Mouse (Mus musculus) hindbrain, embryonic 13.5 days (tissue): ENCODE results near the gene Wbp1l. TPM values are rescaled to one million over a fixed set of nuclear protein-coding genes. Genes with fewer than 3 reads are reported as not detected.

Experiments
- ATAC-seq: fragments of 200-750 bp; cut with Nextera tagmentation; 2 replicates; pipeline ENCODE4 v1.8.0; 2017; ENCODE audit warnings: moderate TSS enrichment; ENCODE audit not compliant: low FRiP score
- H3K27ac ChIP-seq: fragments of 300-500 bp; sonication (generic); 2 replicates; pipeline ENCODE4 v1.5.1; 2015; ENCODE audit warnings: inconsistent platforms, mild to moderate bottlenecking, moderate library complexity
- H3K27me3 ChIP-seq: fragments of 300-500 bp; sonication (generic); 2 replicates; pipeline ENCODE4 v1.6.1; 2015; ENCODE audit warnings: mild to moderate bottlenecking, inconsistent platforms
- H3K36me3 ChIP-seq: fragments of 300-500 bp; sonication (generic); 2 replicates; pipeline ENCODE4 v1.6.1; 2015; ENCODE audit warnings: mild to moderate bottlenecking, inconsistent platforms
- H3K4me1 ChIP-seq: fragments of 300-500 bp; sonication (generic); replicated peaks from 2 replicates; pipeline ENCODE4 v1.6.1; 2015; ENCODE audit warnings: inconsistent platforms
- H3K4me2 ChIP-seq: fragments of 300-500 bp; sonication (generic); 2 replicates; pipeline ENCODE4 v1.6.1; 2015; ENCODE audit warnings: inconsistent platforms, mild to moderate bottlenecking, moderate library complexity
- H3K4me3 ChIP-seq: fragments of 300-500 bp; sonication (generic); 2 replicates; pipeline ENCODE4 v1.5.1; 2015; ENCODE audit warnings: mild to moderate bottlenecking, inconsistent platforms
- H3K9ac ChIP-seq: fragments of 300-500 bp; sonication (generic); 2 replicates; pipeline ENCODE4 v1.6.1; 2015; ENCODE audit warnings: mild to moderate bottlenecking, inconsistent platforms
- H3K9me3 ChIP-seq: fragments of 300-500 bp; sonication (generic); 2 replicates; pipeline ENCODE4 v1.6.1; 2016; ENCODE audit warnings: inconsistent platforms
- WGBS: fragments of 180-500 bp; shearing (Covaris S2); methylation state at CpG from one replicate; pipeline ENCODE4 v1.1.7; 2015; 5-methylcytosine and 5-hydroxymethylcytosine counted together
- polyA plus RNA-seq: library from polyadenylated mRNA; unstranded; fragments of >200 nt; fragmentation: Nextera tagmentation; extraction: Ambion mirVana; gene quantifications from 2 replicates; pipeline ENCODE4 v1.2.1, GENCODE M21; 2015

Gene Wbp1l
- polyA plus RNA-seq, 1 experiment from 2014 or later: 42.2 TPM

- 72% methylated on average over 5 of the region's 5 CpGs for WGBS
- H3K36me3 ChIP-seq: no peaks in the 10 kb centered on the region
- H3K4me2 ChIP-seq: no peak within 1 kb of the TSS
- H3K9ac ChIP-seq: no peak within 1 kb of the TSS
- no peak for ATAC-seq
- H3K27me3 ChIP-seq: 0 out of 2 replicates have a peak, but pooled peaks cover 3% of the 10 kb centered on the region
- H3K27ac ChIP-seq: no peak within 1 kb of the TSS
- no peak within 1 kb of the TSS for H3K4me3 ChIP-seq
- no peaks in the 10 kb centered on the region for H3K9me3 ChIP-seq
- H3K4me1 ChIP-seq: no peaks in the 10 kb centered on the region
These were observed 74.0 kb downstream of the Wbp1l start, which contains the start of gene Cyp17a1 for GRCm38 (mm10) chr19:46672766-46673418. TSS of gene Cyp17a1 (minus strand) at chr19:46673172.

GRCm38 (mm10) chr19:46675641-46676040 is 76.8 kb downstream of the Wbp1l start:
- ATAC-seq: no peak
- Histone ChIP-seq H3K27me3 (0 out of 2 replicates have a peak, but pooled peaks cover 3% of the 10 kb centered on the region), H3K4me1 (no peaks in the 10 kb centered on the region), H3K36me3 (no peaks in the 10 kb centered on the region), H3K27ac (no peak overlapping the region), H3K9ac (no peak overlapping the region), H3K4me3 (no peak overlapping the region), H3K4me2 (no peak overlapping the region), H3K9me3 (no peaks in the 10 kb centered on the region)
- 89% methylated on average over 3 of the region's 3 CpGs for WGBS

- WGBS: 71% methylated on average over 12 of the region's 12 CpGs
- no peaks in the 10 kb centered on the region for H3K4me1 ChIP-seq
- ATAC-seq: no peak
- H3K9me3 ChIP-seq: no peaks in the 10 kb centered on the region
- H3K36me3 ChIP-seq: no peaks in the 10 kb centered on the region
- no peak overlapping the region for H3K27ac ChIP-seq
- H3K4me3 ChIP-seq: no peak overlapping the region
- H3K27me3 ChIP-seq: no peaks in the 10 kb centered on the region
- H3K4me2 ChIP-seq: no peak overlapping the region
- no peak overlapping the region for H3K9ac ChIP-seq
These were observed 81.0 kb downstream of the Wbp1l start for GRCm38 (mm10) chr19:46679720-46680383.

- peaks cover 7% of the 10 kb centered on the region for H3K36me3 ChIP-seq
- peak within 1 kb of the TSS; percentile 84 for H3K27ac ChIP-seq
- ATAC-seq: peak; percentile 94
- H3K4me3 ChIP-seq: peak within 1 kb of the TSS; percentile 58
- peak within 1 kb of the TSS; percentile 80 for H3K9ac ChIP-seq
- WGBS: 3% methylated on average over 44 of the region's 44 CpGs
- H3K27me3 ChIP-seq: no peaks in the 10 kb centered on the region
- peak within 1 kb of the TSS; percentile 56 for H3K4me2 ChIP-seq
- H3K4me1 ChIP-seq: peaks cover 6% of the 10 kb centered on the region; the same call in 1 of the 2 replicates
- no peaks in the 10 kb centered on the region for H3K9me3 ChIP-seq
These were observed 90.8 kb downstream of the Wbp1l start, which contains the start of gene Borcs7 for GRCm38 (mm10) chr19:46689460-46690372. TSS of gene Borcs7 (plus strand) at chr19:46689906.

- Histone ChIP-seq H3K9ac (peak overlapping the region; percentile 80), H3K36me3 (peaks cover 14% of the 10 kb centered on the region), H3K4me2 (peak overlapping the region; percentile 56), H3K9me3 (no peaks in the 10 kb centered on the region), H3K4me1 (peaks cover 6% of the 10 kb centered on the region; the same call in 1 of the 2 replicates), H3K27ac (peak overlapping the region; percentile 84), H3K27me3 (no peaks in the 10 kb centered on the region), H3K4me3 (peak overlapping the region; percentile 58)
- peak; percentile 60 for ATAC-seq
- WGBS: 74% methylated on average over 11 of the region's 11 CpGs
These were observed 91.5 kb downstream of the Wbp1l start for GRCm38 (mm10) chr19:46690387-46690786.

GRCm38 (mm10) chr19:46691078-46691477 is 92.2 kb downstream of the Wbp1l start:
- no peak for ATAC-seq
- no peaks in the 10 kb centered on the region for H3K27me3 ChIP-seq
- no peak overlapping the region for H3K4me3 ChIP-seq
- H3K9ac ChIP-seq: no peak overlapping the region
- H3K27ac ChIP-seq: no peak overlapping the region
- H3K36me3 ChIP-seq: peaks cover 16% of the 10 kb centered on the region
- 85% methylated on average over 2 of the region's 2 CpGs for WGBS
- no peak overlapping the region for H3K4me2 ChIP-seq
- no peaks in the 10 kb centered on the region for H3K9me3 ChIP-seq
- peaks cover 6% of the 10 kb centered on the region; the same call in 1 of the 2 replicates for H3K4me1 ChIP-seq

- Histone ChIP-seq H3K9me3 (no peaks in the 10 kb centered on the region), H3K9ac (no peak overlapping the region), H3K4me3 (no peak overlapping the region), H3K4me2 (no peak overlapping the region), H3K27ac (no peak overlapping the region), H3K36me3 (peaks cover 21% of the 10 kb centered on the region), H3K4me1 (peaks cover 6% of the 10 kb centered on the region; the same call in 1 of the 2 replicates), H3K27me3 (no peaks in the 10 kb centered on the region)
- 85% methylated on average over 4 of the region's 4 CpGs for WGBS
- no peak for ATAC-seq
These were observed 94.3 kb downstream of the Wbp1l start for GRCm38 (mm10) chr19:46693146-46693545.

GRCm38 (mm10) chr19:46696482-46696881 is 97.6 kb downstream of the Wbp1l start:
- H3K9ac ChIP-seq: no peak overlapping the region
- no peak for ATAC-seq

GRCm38 (mm10) chr19:46696943-46697342 is 98.1 kb downstream of the Wbp1l start:
- no peak overlapping the region for H3K9ac ChIP-seq
- H3K4me1 ChIP-seq: no peaks in the 10 kb centered on the region
- H3K4me2 ChIP-seq: no peak overlapping the region
- no peaks in the 10 kb centered on the region for H3K9me3 ChIP-seq
- no peak overlapping the region for H3K4me3 ChIP-seq
- H3K27ac ChIP-seq: no peak overlapping the region
- H3K27me3 ChIP-seq: no peaks in the 10 kb centered on the region
- ATAC-seq: no peak
- WGBS: 92% methylated on average over 7 of the region's 7 CpGs
- peaks cover 33% of the 10 kb centered on the region for H3K36me3 ChIP-seq

More at GRCm38 (mm10) chr19:46696482-46696881, 97.6 kb downstream of the Wbp1l start:
- H3K4me1 ChIP-seq: no peaks in the 10 kb centered on the region
- WGBS: 96% methylated on average over 8 of the region's 8 CpGs
- no peak overlapping the region for H3K4me2 ChIP-seq
- no peaks in the 10 kb centered on the region for H3K9me3 ChIP-seq
- H3K4me3 ChIP-seq: no peak overlapping the region
- H3K27me3 ChIP-seq: no peaks in the 10 kb centered on the region
- H3K36me3 ChIP-seq: peaks cover 33% of the 10 kb centered on the region
- no peak overlapping the region for H3K27ac ChIP-seq

GRCm38 (mm10) chr19:46697840-46698517 is 99.1 kb downstream of the Wbp1l start:
- no peak overlapping the region for H3K4me3 ChIP-seq
- no peak overlapping the region for H3K27ac ChIP-seq
- 54% methylated on average over 19 of the region's 19 CpGs for WGBS
- no peaks in the 10 kb centered on the region for H3K4me1 ChIP-seq
- no peaks in the 10 kb centered on the region for H3K9me3 ChIP-seq
- no peaks in the 10 kb centered on the region for H3K27me3 ChIP-seq
- no peak overlapping the region for H3K4me2 ChIP-seq
- no peak for ATAC-seq
- H3K9ac ChIP-seq: no peak overlapping the region
- peaks cover 33% of the 10 kb centered on the region for H3K36me3 ChIP-seq

- 79% methylated on average over 10 of the region's 10 CpGs for WGBS
- Histone ChIP-seq H3K4me2 (no peak overlapping the region), H3K27me3 (no peaks in the 10 kb centered on the region), H3K9me3 (no peaks in the 10 kb centered on the region), H3K4me1 (no peaks in the 10 kb centered on the region), H3K36me3 (peaks cover 32% of the 10 kb centered on the region), H3K27ac (no peak overlapping the region), H3K9ac (no peak overlapping the region), H3K4me3 (no peak overlapping the region)
- ATAC-seq: no peak
These were observed 100.2 kb downstream of the Wbp1l start for GRCm38 (mm10) chr19:46699011-46699481.
